Mouse (Mus musculus) embryonic facial prominence, embryonic 13.5 days (tissue): Measurements from ENCODE around the gene Plcb1. TPM values are rescaled to one million over a fixed set of nuclear protein-coding genes. Genes with fewer than 3 reads are reported as not detected.
A peak's percentile ranks its signal among the peaks of the same experiment; 100 is the strongest.
"Not testable (repeated sequence)": the region's sequence is repeated elsewhere in the genome, so short reads cannot be mapped to it uniquely, and the experiment has no call there.

Experiments
- ATAC-seq: fragments of 200-750 bp; cut with Nextera tagmentation; 2 replicates; pipeline ENCODE4 v1.8.0; 2017; ENCODE audit warnings: low read depth; ENCODE audit not compliant: insufficient number of reproducible peaks, insufficient read depth, low FRiP score, low TSS enrichment
- H3K27ac ChIP-seq: fragments of 300-500 bp; sonication (generic); 2 replicates; pipeline ENCODE4 v1.5.1; 2015; ENCODE audit warnings: moderate library complexity, mild to moderate bottlenecking, inconsistent platforms
- H3K27me3 ChIP-seq: fragments of 300-500 bp; sonication (generic); 2 replicates; pipeline ENCODE4 v1.6.1; 2015; ENCODE audit warnings: mild to moderate bottlenecking, inconsistent platforms
- H3K36me3 ChIP-seq: fragments of 300-500 bp; sonication (generic); 2 replicates; pipeline ENCODE4 v1.6.1; 2015; ENCODE audit warnings: mild to moderate bottlenecking, inconsistent platforms
- H3K4me1 ChIP-seq: fragments of 300-500 bp; sonication (generic); 2 replicates; pipeline ENCODE4 v1.6.1; 2015; ENCODE audit warnings: inconsistent platforms
- H3K4me2 ChIP-seq: fragments of 300-500 bp; sonication (generic); 2 replicates; pipeline ENCODE4 v1.6.1; 2015; ENCODE audit warnings: moderate library complexity, mild to moderate bottlenecking, inconsistent platforms
- H3K4me3 ChIP-seq: fragments of 300-500 bp; sonication (generic); 2 replicates; pipeline ENCODE4 v1.5.1; 2015; ENCODE audit warnings: mild to moderate bottlenecking, inconsistent platforms
- H3K9ac ChIP-seq: fragments of 300-500 bp; sonication (generic); 2 replicates; pipeline ENCODE4 v1.6.1; 2015; ENCODE audit warnings: mild to moderate bottlenecking, inconsistent platforms
- H3K9me3 ChIP-seq: fragments of 300-500 bp; sonication (generic); 2 replicates; pipeline ENCODE4 v1.6.1; 2016; ENCODE audit warnings: inconsistent platforms
- WGBS: fragments of 180-500 bp; shearing (Covaris S2); methylation state at CpG from one replicate; pipeline ENCODE4 v1.1.7; 2015; ENCODE audit warnings: mixed read lengths; 5-methylcytosine and 5-hydroxymethylcytosine counted together
- polyA plus RNA-seq: library from polyadenylated mRNA; unstranded; fragments of >200 nt; fragmentation: Nextera tagmentation; extraction: Ambion mirVana; gene quantifications from 2 replicates; pipeline ENCODE4 v1.2.1, GENCODE M21; 2015

Plcb1 gene
- polyA plus RNA-seq, 1 experiment from 2014 or later, result 18.3 TPM

DNA sequence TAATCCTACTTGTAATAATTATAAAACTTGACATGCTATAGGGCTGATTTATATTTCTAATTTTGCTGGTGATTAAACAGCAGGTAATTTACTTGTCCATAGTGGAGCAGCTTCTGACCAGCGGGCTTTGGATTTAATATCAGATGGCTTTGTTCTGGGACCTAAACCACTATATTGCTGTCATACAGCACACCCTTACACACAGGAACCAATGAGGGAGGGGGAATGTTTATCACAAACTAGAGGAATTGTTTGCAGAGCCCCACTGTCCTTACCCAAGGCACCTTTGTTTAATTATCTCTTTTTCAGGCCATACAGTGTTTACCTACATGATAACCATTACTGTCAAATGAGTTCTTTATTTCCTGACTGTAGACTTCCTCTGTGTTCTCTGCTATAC is 546.0 kb downstream of the Plcb1 start:
- no peak for ATAC-seq

DNA sequence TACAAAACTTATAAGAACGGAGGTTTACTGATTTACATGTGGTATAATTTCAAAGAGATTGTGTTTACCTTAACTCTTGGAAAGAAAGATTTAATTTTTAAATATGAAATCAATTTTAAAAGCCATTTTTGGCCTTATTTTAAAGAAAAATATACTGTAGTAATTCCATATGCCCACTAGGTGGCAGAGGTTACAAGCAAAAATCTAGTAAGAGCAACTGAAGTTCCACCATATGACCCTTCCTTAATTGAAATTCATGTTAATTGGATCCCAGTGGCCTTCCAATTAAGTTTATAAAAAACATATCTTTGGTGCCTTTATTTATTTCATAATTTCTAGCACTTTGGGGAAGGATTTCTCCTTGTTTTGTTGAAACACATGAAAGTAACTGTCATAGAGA is 570.4 kb downstream of the Plcb1 start:
- H3K36me3 ChIP-seq, result no peaks in the 10 kb centered on the region
- 15% methylated on average over 1 of the region's 1 CpGs for WGBS
- H3K9me3 ChIP-seq, result no peaks in the 10 kb centered on the region
- ATAC-seq, result no peak
- no peak overlapping the region for H3K27ac ChIP-seq
- no peaks in the 10 kb centered on the region for H3K4me1 ChIP-seq
- no peaks in the 10 kb centered on the region for H3K27me3 ChIP-seq
- no peak overlapping the region for H3K9ac ChIP-seq
- H3K4me2 ChIP-seq, result no peak overlapping the region
- no peak overlapping the region for H3K4me3 ChIP-seq

More for the DNA sequence above, 546.0 kb downstream of the Plcb1 start:
- Histone ChIP-seq H3K4me2 (no peak overlapping the region), H3K36me3 (no peaks in the 10 kb centered on the region), H3K4me1 (no peaks in the 10 kb centered on the region; the same call in 1 of the 2 replicates), H3K27ac (no peak overlapping the region), H3K9me3 (no peaks in the 10 kb centered on the region), H3K9ac (no peak overlapping the region), H3K27me3 (no peaks in the 10 kb centered on the region), H3K4me3 (no peak overlapping the region)
- 93% methylated on average over 1 of the region's 1 CpGs for WGBS

DNA sequence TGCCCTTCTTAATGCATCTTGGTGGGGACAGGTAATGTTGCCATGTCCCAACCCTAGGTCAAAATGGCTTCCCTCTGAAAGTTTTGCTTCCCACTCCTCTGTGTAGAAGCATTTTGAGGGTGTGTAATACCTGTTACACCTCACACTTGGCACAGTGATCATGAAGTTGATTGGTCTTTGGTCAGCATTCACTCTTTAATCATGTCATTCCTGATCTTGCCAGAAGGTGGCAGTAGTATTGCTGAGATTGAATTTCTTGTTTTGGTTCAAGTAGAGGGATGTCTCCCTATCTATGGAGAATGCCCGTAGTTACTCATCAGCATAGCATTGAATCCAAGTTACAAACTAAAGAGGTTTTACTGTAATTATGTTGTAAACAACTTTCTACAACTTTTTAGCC is 575.9 kb downstream of the Plcb1 start:
- 14% methylated on average over 1 of the region's 1 CpGs for WGBS
- Histone ChIP-seq H3K4me3 (no peak overlapping the region), H3K27me3 (no peaks in the 10 kb centered on the region), H3K4me1 (no peaks in the 10 kb centered on the region), H3K9me3 (no peaks in the 10 kb centered on the region), H3K27ac (no peak overlapping the region), H3K36me3 (no peaks in the 10 kb centered on the region), H3K9ac (no peak overlapping the region), H3K4me2 (no peak overlapping the region)
- no peak for ATAC-seq

DNA sequence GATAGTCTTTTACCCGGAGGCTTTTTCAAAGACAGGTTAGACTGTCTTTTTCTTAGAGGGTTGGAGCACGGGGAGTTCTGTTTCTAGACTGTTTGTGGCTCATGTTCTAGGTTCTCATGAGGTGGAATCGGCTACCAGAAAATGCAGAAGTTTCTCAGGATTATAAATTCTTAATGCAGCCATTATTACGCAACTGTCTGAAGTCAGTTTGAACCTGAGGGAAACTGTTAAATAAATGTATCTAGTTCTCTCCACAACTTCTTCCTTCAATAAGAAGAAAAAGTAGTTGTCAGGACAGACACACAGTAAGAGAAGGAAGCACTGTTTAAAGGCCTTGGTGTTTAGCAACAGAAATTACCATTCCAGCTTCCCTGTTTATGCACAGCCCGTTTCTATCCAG is 577.1 kb downstream of the Plcb1 start:
- ATAC-seq, result no peak
- no peak overlapping the region for H3K4me3 ChIP-seq

DNA sequence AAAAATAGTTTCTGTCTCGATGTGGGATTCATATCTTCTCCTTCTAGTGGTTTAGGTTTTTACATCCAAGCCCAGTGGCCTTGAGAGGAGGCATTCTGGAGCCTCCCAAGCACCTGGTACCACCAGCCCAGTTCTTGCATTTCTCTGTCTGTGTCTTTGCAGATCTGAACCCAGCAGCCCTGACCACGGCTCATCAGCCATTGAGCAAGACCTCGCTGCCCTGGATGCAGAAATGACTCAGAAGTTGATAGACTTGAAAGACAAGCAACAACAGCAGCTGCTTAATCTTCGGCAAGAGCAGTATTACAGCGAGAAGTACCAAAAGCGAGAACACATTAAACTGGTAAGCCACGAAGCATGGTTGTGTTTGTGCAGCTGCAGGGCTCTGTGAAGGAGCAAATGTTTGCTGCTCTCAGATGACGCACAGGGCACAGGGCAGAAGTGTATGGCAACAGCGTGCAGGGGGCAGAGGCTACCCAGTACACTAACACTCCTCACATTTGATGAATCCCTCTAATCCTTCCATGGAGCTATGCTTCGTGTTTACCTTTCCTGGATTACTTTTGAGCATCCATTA is 584.5 kb downstream of the Plcb1 start:
- no peak for ATAC-seq
- Histone ChIP-seq H3K9me3 (no peaks in the 10 kb centered on the region), H3K4me3 (no peak overlapping the region), H3K27ac (no peak overlapping the region), H3K27me3 (no peaks in the 10 kb centered on the region), H3K36me3 (no peaks in the 10 kb centered on the region), H3K4me2 (no peak overlapping the region), H3K4me1 (no peaks in the 10 kb centered on the region), H3K9ac (no peak overlapping the region)
- 64% methylated on average over 10 of the region's 10 CpGs for WGBS

More for the DNA sequence above, 577.1 kb downstream of the Plcb1 start:
- Histone ChIP-seq H3K27ac (no peak overlapping the region), H3K4me2 (no peak overlapping the region), H3K9me3 (no peaks in the 10 kb centered on the region), H3K27me3 (no peaks in the 10 kb centered on the region), H3K9ac (no peak overlapping the region), H3K4me1 (no peaks in the 10 kb centered on the region), H3K36me3 (no peaks in the 10 kb centered on the region)
- WGBS, result 84% methylated on average over 5 of the region's 5 CpGs

DNA sequence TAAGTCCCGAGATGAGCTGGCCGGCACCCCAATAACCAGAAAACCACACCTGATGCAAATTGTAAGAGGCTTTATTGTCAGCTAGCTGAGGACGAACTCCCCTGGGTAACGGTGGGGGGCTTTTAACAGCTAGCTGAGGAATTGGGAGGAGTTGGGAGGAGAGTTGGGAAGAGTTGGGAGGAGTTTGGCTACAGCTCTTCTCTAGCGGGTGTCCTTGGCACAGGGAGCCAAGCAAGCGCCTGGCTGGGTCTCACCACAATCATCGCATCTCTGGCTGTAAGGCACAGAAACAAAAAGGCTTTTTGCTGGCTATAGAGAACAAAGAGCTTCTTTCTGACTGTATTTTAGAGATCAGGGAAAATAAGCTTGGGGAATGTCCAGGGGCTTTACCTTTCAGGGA is 594.9 kb downstream of the Plcb1 start:
- not testable (repeated sequence) for H3K27me3 ChIP-seq, ATAC-seq, H3K9ac ChIP-seq, H3K9me3 ChIP-seq, H3K4me1 ChIP-seq, H3K36me3 ChIP-seq, H3K27ac ChIP-seq, H3K4me3 ChIP-seq
- H3K4me2 ChIP-seq, result peak overlapping the region; percentile 5; the same call in 1 of the 2 replicates
- WGBS, result 30% methylated on average over 7 of the region's 7 CpGs

DNA sequence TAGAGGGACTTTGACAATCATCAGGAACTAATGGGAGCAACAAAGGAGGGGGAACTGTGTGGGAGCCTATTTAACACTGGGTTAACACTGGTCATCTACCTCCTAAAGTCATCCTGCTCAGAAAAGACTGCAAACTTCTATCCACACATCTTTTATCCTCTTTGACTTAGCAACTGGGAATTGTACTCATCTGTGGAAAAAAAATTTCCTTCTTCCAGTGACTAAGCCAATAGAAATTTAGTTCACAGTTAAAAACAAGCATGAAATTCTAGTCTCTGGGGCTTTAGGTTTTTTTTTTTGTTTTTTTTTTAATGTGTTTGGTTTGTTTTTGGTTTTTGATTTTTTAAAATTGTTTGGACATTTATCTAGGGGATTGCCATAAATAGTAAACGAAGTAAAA is 595.5 kb downstream of the Plcb1 start:
- Histone ChIP-seq H3K4me3 (no peak overlapping the region), H3K27me3 (no peaks in the 10 kb centered on the region), H3K4me1 (no peaks in the 10 kb centered on the region), H3K36me3 (no peaks in the 10 kb centered on the region), H3K9me3 (no peaks in the 10 kb centered on the region), H3K27ac (no peak overlapping the region), H3K9ac (no peak overlapping the region), H3K4me2 (no peak overlapping the region)
- WGBS, result 69% methylated on average over 1 of the region's 1 CpGs
- ATAC-seq, result no peak

DNA sequence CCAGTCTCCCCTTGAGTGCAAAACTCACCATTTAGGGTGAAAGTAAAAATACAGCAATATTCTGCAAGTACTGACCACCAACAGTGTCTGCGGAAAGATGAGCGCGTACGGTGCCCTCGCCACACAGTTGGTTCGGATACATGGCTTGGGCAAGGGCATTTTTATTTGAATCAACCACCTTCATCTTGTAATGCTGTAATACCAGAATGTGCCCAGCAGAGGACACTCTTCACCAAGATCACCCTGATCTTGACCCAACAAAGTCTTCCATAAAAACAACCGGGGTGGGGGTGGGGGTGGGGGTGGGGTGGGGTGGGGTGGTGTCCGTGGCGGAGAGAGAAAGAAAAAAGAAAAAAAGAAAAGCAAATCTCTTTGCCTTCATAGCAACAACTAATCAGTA is 602.1 kb downstream of the Plcb1 start:
- Histone ChIP-seq H3K36me3 (0 out of 2 replicates have a peak, but pooled peaks cover 5% of the 10 kb centered on the region), H3K9ac (no peak overlapping the region), H3K4me3 (no peak overlapping the region), H3K4me1 (no peaks in the 10 kb centered on the region), H3K27me3 (no peaks in the 10 kb centered on the region), H3K9me3 (no peaks in the 10 kb centered on the region), H3K27ac (no peak overlapping the region), H3K4me2 (no peak overlapping the region)
- ATAC-seq, result no peak
- WGBS, result 62% methylated on average over 9 of the region's 9 CpGs

DNA sequence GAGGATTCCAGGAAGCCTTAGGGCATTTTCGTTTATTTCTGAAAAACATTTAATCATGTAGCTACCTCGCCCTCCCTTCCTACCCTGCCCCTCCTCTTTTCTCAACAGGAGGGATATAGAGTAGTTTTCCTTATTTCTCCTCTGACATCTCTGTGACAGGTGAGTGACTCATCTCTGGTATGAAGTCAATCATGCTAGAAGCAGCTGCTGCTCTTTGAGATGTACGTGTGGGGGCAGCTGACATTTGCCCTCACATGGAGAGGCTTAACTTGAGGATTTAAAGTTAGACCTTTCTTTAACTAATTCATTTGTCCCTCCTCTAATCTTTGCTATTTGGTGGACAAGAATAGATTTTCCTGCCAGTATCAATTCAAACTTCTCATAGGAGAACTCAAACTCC is 608.8 kb downstream of the Plcb1 start:
- H3K9me3 ChIP-seq, result no peaks in the 10 kb centered on the region
- H3K4me3 ChIP-seq, result no peak overlapping the region
- H3K4me2 ChIP-seq, result no peak overlapping the region
- WGBS, result 75% methylated on average over 3 of the region's 3 CpGs
- no peaks in the 10 kb centered on the region for H3K36me3 ChIP-seq
- no peak overlapping the region for H3K27ac ChIP-seq
- ATAC-seq, result no peak
- no peak overlapping the region for H3K9ac ChIP-seq
- 0 out of 2 replicates have a peak, but pooled peaks cover 3% of the 10 kb centered on the region for H3K4me1 ChIP-seq
- no peaks in the 10 kb centered on the region for H3K27me3 ChIP-seq

DNA sequence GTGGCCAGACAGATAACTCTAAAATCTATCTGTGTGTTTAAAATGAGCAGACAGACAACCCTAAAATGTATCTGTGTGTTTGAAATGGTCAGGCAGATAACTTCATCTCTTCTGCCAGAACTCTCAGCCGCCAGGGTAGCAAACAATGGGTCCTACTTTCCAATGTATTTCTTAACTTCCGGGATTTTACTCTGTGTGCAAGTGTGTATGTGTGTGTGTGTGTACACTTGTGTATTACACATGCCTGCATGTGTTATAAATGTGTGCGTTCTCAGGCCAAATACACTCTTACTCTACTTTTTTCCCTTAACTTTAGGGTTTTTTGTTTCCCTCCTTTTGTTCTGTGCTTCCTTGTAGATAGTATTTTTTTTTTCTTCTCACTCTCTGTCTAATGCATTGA is 610.5 kb downstream of the Plcb1 start:
- WGBS, result 85% methylated on average over 3 of the region's 3 CpGs
- H3K27ac ChIP-seq, result no peak overlapping the region
- H3K4me1 ChIP-seq, result 0 out of 2 replicates have a peak, but pooled peaks cover 3% of the 10 kb centered on the region
- H3K9ac ChIP-seq, result no peak overlapping the region
- H3K9me3 ChIP-seq, result no peaks in the 10 kb centered on the region
- H3K4me2 ChIP-seq, result no peak overlapping the region
- no peak overlapping the region for H3K4me3 ChIP-seq
- no peaks in the 10 kb centered on the region for H3K36me3 ChIP-seq
- H3K27me3 ChIP-seq, result no peaks in the 10 kb centered on the region
- no peak for ATAC-seq

DNA sequence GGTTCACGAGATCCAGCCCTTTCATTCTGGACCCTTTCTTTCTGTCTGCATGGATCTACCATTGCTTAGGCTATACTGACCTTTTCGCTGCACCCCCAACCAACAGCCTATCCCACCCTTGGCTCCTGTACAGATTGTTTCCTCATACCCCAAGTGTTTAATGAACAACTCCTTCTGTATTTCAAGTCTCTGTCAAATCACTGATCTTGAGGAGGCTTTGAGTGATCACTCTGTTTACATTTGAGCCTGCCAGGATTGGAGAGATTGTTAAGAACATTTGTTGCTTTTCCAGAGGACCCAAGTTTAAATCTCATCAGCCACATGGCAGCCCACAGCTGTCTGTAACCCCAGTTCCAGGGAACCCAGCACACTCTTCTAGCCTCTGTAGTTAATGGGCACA is 612.1 kb downstream of the Plcb1 start:
- Histone ChIP-seq H3K4me2 (no peak overlapping the region), H3K36me3 (no peaks in the 10 kb centered on the region), H3K27me3 (no peaks in the 10 kb centered on the region), H3K4me3 (no peak overlapping the region), H3K4me1 (0 out of 2 replicates have a peak, but pooled peaks cover 3% of the 10 kb centered on the region), H3K9ac (no peak overlapping the region), H3K9me3 (no peaks in the 10 kb centered on the region), H3K27ac (no peak overlapping the region)
- 88% methylated on average over 2 of the region's 2 CpGs for WGBS
- no peak for ATAC-seq

DNA sequence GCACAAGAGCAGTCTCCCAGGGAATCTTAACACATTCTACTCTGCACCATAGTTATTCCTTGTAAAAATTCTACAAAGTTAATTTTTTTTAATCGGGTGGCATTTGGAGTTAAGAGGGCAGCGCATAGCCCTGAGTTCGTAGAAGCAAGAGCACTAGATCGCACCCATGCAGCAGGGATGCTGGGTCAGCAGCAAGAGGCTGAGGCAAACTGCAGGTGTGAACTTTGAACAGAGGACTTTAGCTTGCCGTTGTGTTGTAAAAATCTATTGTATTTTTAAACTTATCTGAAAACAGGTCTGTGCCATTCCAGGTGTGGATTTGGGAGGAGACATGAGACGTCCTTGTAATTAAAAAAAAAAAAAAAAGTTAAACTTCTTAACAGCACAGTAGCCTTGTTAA is 613.9 kb downstream of the Plcb1 start:
- H3K4me2 ChIP-seq, result no peak overlapping the region
- H3K4me3 ChIP-seq, result no peak overlapping the region
- H3K27ac ChIP-seq, result no peak overlapping the region
- no peaks in the 10 kb centered on the region for H3K36me3 ChIP-seq
- no peak for ATAC-seq
- H3K9ac ChIP-seq, result no peak overlapping the region
- 0 out of 2 replicates have a peak, but pooled peaks cover 3% of the 10 kb centered on the region for H3K4me1 ChIP-seq
- H3K9me3 ChIP-seq, result no peaks in the 10 kb centered on the region
- no peaks in the 10 kb centered on the region for H3K27me3 ChIP-seq
- WGBS, result 87% methylated on average over 6 of the region's 6 CpGs
